Mouse (Mus musculus): Measurements from ENCODE around the gene Tekt5. TPM values are rescaled to one million over a fixed set of nuclear protein-coding genes. Genes with fewer than 3 reads are reported as not detected.

Tekt5 gene
- polyA plus RNA-seq, 1 experiment from 2014 or later: 0.67 TPM

DNA sequence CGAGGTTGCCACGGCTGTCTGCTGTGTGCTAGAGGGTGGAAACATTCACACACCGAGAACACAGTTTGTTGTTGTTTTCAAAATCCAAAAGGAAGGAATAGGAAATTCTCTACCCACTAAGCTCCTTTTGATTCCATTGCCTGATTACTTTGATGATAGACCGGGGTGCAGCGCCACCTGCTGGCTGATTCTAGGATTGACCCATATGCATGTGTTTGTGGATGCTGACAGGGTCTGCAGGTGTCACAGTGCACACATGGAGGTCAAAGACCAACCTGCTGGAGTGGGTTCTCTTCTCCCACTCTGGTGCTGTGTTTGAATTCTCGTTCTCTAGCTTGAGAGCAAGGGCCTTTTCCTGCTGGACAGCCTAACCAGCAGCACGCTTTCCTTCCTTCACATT lies 3.9 kb upstream of the Tekt5 start:
- Histone ChIP-seq H3K9ac (no peak overlapping the region), H3K4me1 (ENCODE audit: insufficient read depth) (no peaks in the 10 kb centered on the region), H3K36me3 (ENCODE audit: insufficient read depth) (no peaks in the 10 kb centered on the region), H3K27me3 (ENCODE audit: insufficient read depth, low read length) (no peaks in the 10 kb centered on the region; the same call in 1 of the 2 replicates), H3K4me2 (no peak overlapping the region), H3K27ac (ENCODE audit: low read depth) (no peak overlapping the region), H3K4me3 (ENCODE audit: low read depth, low read length) (no peak overlapping the region), H3K9me3 (ENCODE audit: low read depth, low read length) (no peaks in the 10 kb centered on the region)
- WGBS: 25% methylated on average over 7 of the region's 7 CpGs
- ATAC-seq (ENCODE audit: insufficient read depth) (peak; percentile 31; the same call in 1 of the 2 replicates), DNase-seq (peak; percentile 90)
- peak; percentile 95 for TF ChIP-seq CTCF (IDR thresholded peaks at IDR 0.05; ENCODE audit: low read depth)

DNA sequence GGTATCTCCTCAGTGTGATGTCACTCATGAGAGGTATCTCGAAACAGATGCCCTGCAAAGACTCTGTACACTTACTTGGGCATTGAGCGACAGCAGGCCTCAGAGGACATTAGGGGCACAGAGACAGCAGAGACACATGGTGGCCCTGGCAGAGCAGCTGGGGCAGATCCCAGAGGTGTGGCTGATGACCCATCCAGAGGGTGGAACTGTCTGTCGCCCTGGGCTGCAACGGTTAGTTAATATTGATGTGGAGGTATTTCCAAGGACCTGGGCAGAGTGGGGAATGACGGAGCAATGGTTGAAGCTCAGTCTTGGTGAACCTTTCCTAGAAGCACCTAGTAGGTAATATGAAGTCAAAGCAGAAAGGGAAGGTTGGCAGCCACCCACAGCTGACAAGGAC lies 3.5 kb upstream of the Tekt5 start:
- Histone ChIP-seq H3K4me3 (ENCODE audit: low read depth, low read length) (no peak overlapping the region), H3K4me1 (ENCODE audit: insufficient read depth) (no peaks in the 10 kb centered on the region), H3K27me3 (ENCODE audit: insufficient read depth, low read length) (peaks cover 3% of the 10 kb centered on the region; the same call in 1 of the 2 replicates), H3K36me3 (ENCODE audit: insufficient read depth) (no peaks in the 10 kb centered on the region), H3K27ac (ENCODE audit: low read depth) (no peak overlapping the region), H3K9me3 (ENCODE audit: low read depth, low read length) (no peaks in the 10 kb centered on the region), H3K4me2 (no peak overlapping the region), H3K9ac (no peak overlapping the region)
- no peak for TF ChIP-seq CTCF (IDR thresholded peaks at IDR 0.05; ENCODE audit: low read depth)
- DNase-seq: no peak
- WGBS: 59% methylated on average over 5 of the region's 5 CpGs
- peak; percentile 36; the same call in 1 of the 2 replicates for ATAC-seq (ENCODE audit: insufficient read depth)

DNA sequence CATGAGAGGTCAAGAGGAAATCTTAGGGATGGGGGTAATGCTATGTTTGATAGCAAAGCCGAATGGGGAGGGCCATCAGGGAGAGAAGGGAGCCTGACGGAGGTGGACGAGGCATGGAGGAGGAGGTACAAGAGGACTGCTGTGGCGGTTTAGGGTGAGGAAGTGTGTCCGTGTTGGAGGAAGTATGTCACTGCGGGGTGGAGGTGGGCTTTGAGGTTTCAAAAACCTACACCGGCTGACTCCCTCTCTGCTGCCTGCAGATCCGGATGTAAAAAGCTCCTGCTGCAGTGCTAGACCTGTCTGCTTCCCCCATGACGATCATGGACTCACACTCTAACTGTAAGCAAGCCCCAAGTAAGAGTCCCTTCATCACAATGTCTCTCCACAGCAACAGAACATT lies 2.7 kb downstream of the Tekt5 start:
- no peak overlapping the region for H3K4me3 ChIP-seq (ENCODE audit: low read depth, low read length)
- H3K27me3 ChIP-seq (ENCODE audit: insufficient read depth, low read length): peaks cover 3% of the 10 kb centered on the region; the same call in 1 of the 2 replicates
- no peak for ATAC-seq (ENCODE audit: insufficient read depth)
- no peaks in the 10 kb centered on the region for H3K9me3 ChIP-seq (ENCODE audit: low read depth, low read length)
- no peak for DNase-seq
- TF ChIP-seq CTCF (IDR thresholded peaks at IDR 0.05; ENCODE audit: low read depth): no peak
- WGBS: 70% methylated on average over 9 of the region's 9 CpGs
- no peak overlapping the region for H3K4me2 ChIP-seq
- no peaks in the 10 kb centered on the region for H3K36me3 ChIP-seq (ENCODE audit: insufficient read depth)
- H3K27ac ChIP-seq (ENCODE audit: low read depth): no peak overlapping the region
- no peaks in the 10 kb centered on the region for H3K4me1 ChIP-seq (ENCODE audit: insufficient read depth)
- H3K9ac ChIP-seq: no peak overlapping the region

DNA sequence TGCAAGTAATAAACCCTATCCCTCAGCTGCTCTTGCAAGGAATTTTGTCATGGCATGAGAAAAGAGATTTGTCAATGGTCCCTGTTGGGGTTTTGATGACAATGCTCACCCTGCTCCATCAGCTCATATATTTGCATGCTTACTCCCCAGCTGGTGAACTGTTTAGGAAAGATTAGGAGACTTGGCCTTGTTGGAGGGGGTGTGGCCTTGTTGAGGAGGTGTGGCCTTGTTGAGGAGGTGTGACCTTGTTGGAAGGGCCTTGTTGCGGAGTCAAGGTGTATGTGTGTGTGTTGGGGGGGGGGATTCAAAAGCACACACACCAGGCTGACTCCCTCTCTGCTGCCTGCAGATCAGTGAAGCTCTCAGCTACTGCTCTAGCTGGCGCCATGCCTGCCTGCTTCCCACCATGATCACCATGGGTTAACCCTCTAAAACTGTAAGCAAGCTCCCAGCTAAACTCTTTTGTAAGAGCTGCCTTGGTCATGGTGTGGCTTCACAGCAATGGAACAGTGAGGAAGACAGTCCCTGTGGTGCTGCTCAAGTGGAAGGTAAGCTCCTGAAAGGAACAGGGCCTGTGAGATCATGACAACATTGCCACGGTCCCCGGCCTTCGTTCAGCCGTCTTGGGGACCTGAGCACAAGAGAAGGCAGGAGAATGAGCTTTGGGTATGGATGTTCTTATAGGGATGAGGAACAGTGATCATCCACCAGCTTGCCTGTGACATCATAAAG lies 6.5 kb downstream of the Tekt5 start:
- ATAC-seq (ENCODE audit: insufficient read depth) (no peak), DNase-seq (no peak)
- H3K4me1 ChIP-seq (ENCODE audit: insufficient read depth): no peaks in the 10 kb centered on the region
- H3K36me3 ChIP-seq (ENCODE audit: insufficient read depth): no peaks in the 10 kb centered on the region
- H3K27me3 ChIP-seq (ENCODE audit: insufficient read depth, low read length): no peaks in the 10 kb centered on the region
- H3K4me3 ChIP-seq (ENCODE audit: low read depth, low read length): no peak overlapping the region
- WGBS: 86% methylated on average over 6 of the region's 6 CpGs
- no peak for TF ChIP-seq CTCF (IDR thresholded peaks at IDR 0.05; ENCODE audit: low read depth)
- H3K4me2 ChIP-seq: no peak overlapping the region
- no peaks in the 10 kb centered on the region for H3K9me3 ChIP-seq (ENCODE audit: low read depth, low read length)
- no peak overlapping the region for H3K9ac ChIP-seq
- no peak overlapping the region for H3K27ac ChIP-seq (ENCODE audit: low read depth)

DNA sequence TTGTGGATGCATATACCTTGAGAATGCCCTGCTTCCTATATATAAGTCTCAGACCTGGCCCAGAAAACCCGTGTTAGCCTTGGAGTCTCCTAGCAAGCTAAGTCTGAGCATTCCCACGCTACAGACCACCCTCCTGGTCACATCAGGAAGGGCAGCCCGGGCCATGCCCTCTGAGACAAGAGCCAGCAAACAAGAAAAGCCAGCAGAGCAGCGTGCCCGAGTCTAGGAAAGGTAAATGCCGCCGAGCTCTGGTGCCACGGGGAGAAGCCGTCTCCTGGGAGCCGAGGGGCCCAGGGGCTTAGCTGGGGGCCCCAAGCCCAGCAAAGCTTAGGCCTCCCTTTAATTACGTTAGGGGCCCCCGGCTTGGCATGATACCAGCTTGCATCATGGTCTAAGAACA lies 10.0 kb downstream of the Tekt5 start:
- no peak for TF ChIP-seq CTCF (IDR thresholded peaks at IDR 0.05; ENCODE audit: low read depth)
- ATAC-seq (ENCODE audit: insufficient read depth): no peak

DNA sequence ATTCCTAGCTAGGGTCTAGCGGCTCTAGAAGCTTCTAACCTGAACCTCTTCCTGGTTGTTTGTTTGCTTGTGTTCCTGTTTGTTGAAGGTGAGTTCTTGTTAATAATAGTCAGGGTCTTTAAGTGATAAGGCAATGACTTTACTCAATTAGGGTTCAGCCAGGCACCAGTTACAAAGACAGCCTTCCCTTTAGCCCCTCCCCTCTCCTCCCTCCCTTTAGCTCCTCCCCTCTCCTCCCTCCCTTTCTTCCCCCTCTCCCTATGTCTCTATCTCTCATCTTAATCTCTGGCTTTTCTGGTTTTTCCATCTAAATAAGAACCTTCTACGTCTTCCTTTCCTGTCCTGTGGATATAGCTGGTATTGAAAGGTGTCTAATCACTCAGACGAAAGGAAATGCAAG lies 10.7 kb downstream of the Tekt5 start:
- DNase-seq (no peak), ATAC-seq (ENCODE audit: insufficient read depth) (no peak; the same call in 1 of the 2 replicates)
- Histone ChIP-seq H3K27me3 (ENCODE audit: insufficient read depth, low read length) (no peaks in the 10 kb centered on the region), H3K9ac (no peak overlapping the region), H3K9me3 (ENCODE audit: low read depth, low read length) (no peaks in the 10 kb centered on the region), H3K4me3 (ENCODE audit: low read depth, low read length) (no peak overlapping the region), H3K27ac (ENCODE audit: low read depth) (no peak overlapping the region), H3K4me2 (peak overlapping the region; percentile 54), H3K4me1 (ENCODE audit: insufficient read depth) (no peaks in the 10 kb centered on the region), H3K36me3 (ENCODE audit: insufficient read depth) (no peaks in the 10 kb centered on the region)
- no peak for TF ChIP-seq CTCF (IDR thresholded peaks at IDR 0.05; ENCODE audit: low read depth)
- WGBS: 58% methylated on average over 3 of the region's 3 CpGs

More for the DNA sequence above, 10.0 kb downstream of the Tekt5 start:
- no peak overlapping the region for H3K4me3 ChIP-seq (ENCODE audit: low read depth, low read length)
- no peaks in the 10 kb centered on the region for H3K36me3 ChIP-seq (ENCODE audit: insufficient read depth)
- WGBS: 74% methylated on average over 12 of the region's 12 CpGs
- H3K9me3 ChIP-seq (ENCODE audit: low read depth, low read length): no peaks in the 10 kb centered on the region
- DNase-seq: no peak
- H3K4me2 ChIP-seq: no peak overlapping the region
- no peaks in the 10 kb centered on the region for H3K27me3 ChIP-seq (ENCODE audit: insufficient read depth, low read length)
- H3K4me1 ChIP-seq (ENCODE audit: insufficient read depth): no peaks in the 10 kb centered on the region
- H3K9ac ChIP-seq: no peak overlapping the region
- H3K27ac ChIP-seq (ENCODE audit: low read depth): no peak overlapping the region

DNA sequence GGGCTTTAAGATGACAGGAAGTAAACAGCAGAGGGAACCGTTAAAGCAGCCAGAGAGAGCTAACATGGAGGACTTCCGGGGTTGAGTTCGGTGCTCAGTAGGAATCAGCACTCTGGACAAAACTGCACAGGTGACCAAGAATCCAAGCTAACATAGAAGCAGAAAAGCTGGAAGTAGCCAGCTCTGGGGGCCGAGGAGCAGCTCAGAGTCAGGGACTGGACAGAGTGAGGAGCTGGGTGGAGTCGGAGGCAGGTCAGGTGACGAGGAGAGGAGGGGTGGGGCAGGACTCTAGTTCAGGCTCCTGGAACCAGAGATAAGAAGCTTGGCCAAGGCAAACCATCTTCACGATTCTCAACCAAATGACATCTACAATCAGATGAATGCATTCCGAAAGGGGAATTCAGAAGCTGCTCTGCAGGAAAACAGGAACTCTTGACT lies 11.2 kb downstream of the Tekt5 start:
- Histone ChIP-seq H3K9me3 (ENCODE audit: low read depth, low read length) (no peaks in the 10 kb centered on the region), H3K4me1 (ENCODE audit: insufficient read depth) (no peaks in the 10 kb centered on the region), H3K36me3 (ENCODE audit: insufficient read depth) (no peaks in the 10 kb centered on the region), H3K27me3 (ENCODE audit: insufficient read depth, low read length) (no peaks in the 10 kb centered on the region), H3K4me2 (peak overlapping the region; percentile 54), H3K4me3 (ENCODE audit: low read depth, low read length) (peak overlapping the region; percentile 14; the same call in 1 of the 2 replicates), H3K27ac (ENCODE audit: low read depth) (no peak overlapping the region), H3K9ac (no peak overlapping the region)
- peak; percentile 81 for ATAC-seq (ENCODE audit: insufficient read depth)
- DNase-seq: peak; percentile 34
- TF ChIP-seq CTCF (IDR thresholded peaks at IDR 0.05; ENCODE audit: low read depth): no peak
- 13% methylated on average over 8 of the region's 8 CpGs for WGBS

Data from lung, embryonic 14.5 days (tissue).